Mouse (Mus musculus) CD4-positive, CD25-positive, alpha-beta regulatory T cell, adult 2 months (primary cell): ENCODE data around the gene Arl4d.
"Not testable (repeated sequence)": the region's sequence is repeated elsewhere in the genome, so short reads cannot be mapped to it uniquely, and the experiment has no call there.

Experiments used
- DNase-seq: peaks from one replicate; pipeline ENCODE4 v3.0.0-alpha.2; 2012; ENCODE audit warnings: low read depth, low spot score

The Arl4d gene

DNA sequence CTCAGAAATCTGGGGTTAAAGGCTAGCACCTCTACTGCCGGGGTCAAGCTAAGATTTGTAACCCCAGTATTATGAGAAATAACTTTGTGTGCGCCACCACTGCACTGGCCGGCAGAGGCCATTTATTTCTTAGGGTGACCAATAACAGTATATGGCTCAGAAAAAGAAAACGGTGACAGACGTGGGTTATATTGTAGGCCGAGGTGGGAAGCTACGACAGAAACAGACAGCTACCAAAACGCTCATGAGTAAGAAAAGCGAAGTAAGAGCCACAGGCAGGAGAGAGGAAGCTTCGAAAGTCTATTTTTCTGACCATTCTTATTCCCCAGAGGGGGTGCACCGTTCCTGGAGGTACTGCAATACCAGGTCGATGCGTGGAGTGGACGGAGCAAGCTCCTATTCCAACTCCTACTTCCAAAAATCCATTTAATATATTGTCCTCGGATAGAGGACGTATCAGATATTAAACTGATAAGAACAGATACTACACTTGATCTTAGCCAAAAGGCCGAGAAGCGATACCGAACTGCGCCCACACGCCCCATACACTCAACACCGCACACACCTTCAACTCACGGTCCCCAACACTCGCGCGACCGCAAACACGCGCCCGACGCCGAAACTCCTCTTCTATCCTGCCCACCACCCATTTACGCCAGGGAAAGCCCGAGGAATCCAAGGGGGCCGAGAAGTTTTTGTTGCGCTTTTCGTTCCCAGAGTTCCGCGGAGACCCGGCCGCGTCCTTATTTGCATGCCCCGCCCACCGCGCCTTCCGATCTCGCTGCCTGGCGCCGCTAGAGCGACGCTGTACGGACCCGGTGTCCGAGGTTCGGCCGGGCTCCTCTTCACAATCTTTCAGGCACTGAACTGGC, 19.7 kb upstream of the Arl4d start:
- DNase-seq = peak; percentile 85

DNA sequence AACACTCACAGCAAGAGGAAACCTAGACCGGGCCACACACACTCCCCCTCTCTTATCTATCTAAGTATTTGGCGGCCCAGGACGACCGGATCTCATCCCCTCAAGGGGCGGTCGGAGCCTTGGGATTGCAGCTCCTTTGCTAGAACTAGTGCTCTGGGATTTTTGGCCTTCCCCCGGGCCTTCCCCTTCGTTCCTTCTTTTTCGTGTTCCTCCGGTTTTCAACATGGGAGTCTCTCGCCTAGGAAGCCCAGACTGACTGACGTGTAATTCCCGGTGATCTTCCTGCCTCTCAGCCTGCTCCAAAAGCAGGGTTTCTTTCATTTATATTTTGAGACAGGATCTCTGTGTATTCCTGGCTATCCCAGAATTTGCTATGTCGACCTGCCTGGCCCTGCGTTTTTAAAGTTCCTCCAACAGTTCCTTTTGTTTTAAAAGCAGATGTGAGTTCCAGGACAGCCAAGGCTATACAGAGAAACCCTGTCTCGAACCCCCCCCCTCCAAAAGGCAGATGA, 19.0 kb upstream of the Arl4d start:
- not testable (repeated sequence) for DNase-seq

DNA sequence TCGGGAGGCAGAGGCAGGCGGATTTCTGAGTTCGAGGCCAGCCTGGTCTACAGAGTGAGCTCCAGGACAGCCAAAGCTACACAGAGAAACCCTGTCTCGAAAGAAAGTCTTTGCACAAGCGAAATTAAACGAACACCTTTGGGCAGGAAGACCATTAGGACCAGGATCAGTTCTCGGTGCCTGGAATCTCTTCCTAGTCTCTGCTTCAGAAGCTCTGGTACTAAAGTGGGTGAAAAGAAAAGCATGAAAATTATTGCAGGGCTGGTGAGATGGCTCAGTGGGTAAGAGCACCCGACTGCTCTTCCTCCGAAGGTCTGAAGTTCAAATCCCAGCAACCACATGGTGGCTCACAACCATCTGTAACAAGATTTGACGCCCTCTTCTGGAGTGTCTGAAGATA, 18.2 kb upstream of the Arl4d start:
- DNase-seq = not testable (repeated sequence)

DNA sequence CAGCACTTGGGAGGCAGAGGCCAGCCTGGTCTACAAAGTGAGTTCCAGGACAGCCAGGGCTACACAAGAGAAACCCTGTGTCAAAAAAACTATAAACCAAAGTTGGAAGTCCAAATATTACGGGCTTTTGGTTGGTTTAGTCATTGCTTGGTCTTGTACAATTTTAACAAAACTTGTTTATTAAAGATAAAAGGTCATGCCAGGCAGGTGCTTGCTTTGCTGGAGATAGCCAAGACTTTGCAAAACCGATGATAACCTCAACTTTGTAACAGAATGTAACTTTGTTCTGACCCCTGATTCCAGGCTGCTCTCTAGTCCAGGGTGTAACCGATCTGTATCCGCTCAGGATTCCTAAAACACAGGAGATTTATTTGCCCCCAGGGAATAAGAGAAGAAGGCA, 9.0 kb upstream of the Arl4d start:
- DNase-seq = no peak

DNA sequence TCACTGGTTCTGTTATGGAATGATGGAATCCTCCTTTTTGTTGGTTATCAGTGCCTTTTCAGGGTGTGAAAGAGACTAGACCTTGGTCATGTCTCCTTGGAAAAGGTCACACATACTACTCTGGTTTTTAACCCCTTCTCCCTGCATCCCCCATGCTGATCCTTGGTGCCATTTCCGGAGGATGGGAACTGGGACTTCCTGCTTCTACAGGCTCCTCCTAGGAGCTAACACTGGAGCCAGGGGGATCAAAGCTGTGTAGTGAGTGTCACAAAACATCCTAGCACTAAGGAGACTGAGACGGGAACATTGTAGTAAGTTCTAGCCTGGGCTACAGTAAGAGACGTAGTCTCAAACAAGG, 7.8 kb upstream of the Arl4d start:
- no peak for DNase-seq

DNA sequence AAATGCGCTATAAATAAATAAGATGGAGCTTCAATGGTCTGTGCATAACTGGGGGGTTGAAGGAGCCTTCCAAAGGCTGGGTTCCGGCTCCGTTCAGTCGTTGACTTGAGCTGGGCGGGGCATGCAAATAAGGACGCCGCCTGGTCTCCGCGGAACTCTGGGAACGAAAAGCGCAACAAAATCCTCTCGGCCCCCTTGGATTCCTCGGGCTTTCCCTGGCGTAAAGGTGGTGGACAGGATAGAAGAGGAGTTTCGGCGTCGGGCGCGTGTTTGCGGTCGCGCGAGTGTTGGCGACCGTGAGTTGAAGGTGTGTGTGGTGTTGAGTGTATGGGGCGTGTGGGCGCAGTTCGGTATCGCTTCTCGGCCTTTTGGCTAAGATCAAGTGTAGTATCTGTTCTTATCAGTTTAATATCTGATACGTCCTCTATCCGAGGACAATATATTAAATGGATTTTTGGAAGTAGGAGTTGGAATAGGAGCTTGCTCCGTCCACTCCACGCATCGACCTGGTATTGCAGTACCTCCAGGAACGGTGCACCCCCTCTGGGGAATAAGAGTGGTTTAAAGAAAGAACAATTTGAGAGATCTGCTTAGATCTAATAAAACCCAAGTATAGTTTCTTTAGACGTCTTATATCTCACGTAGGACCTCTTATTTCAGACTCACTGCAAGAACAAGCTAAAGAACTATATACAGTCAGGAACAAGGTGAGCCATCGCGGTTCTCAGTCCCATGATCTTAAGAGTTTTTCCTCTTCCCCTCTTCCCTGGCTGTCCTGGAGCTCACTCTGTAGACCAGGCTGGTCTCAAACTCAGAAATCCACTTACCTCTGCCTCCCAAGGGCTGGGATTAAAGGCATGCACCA, 7.2 kb upstream of the Arl4d start:
- DNase-seq = peak; percentile 91

DNA sequence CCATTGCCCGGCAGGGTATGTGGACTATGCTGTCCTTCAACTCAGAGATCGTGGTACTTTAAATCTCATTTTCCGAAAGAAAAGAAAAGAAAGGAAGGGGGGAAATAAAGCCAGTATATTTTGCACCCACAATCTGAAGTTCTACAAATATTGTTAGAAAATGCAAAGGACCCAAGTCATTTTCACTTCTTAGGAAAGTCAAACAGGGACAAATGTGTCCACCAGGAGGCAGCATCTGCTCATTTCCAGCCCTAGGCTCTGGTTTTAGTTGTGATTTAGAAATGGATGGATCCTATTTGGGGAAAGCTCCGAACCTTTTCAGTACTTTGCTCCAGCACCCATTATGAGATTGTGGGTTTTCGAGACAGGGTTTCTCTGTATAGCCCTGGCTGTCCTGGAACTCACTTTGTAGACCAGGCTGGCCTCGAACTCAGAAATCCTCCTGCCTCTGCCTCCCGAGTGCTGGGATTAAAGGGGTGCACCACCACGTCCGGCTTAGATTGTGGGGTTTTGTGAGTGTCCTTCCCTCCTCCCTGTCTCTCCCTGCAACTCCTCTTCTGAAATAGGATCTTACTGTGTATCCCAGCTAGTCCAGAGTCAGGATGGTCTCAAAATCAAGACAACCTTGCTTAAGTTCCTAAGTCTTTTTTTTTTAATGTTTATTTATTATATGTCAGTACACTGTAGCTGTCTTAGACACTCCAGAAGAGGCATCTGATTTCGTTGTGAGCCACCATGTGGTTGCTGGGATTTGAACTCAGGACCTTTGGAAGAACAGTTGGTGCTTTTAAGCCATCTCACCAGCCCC, 6.4 kb upstream of the Arl4d start:
- DNase-seq = peak; percentile 90

DNA sequence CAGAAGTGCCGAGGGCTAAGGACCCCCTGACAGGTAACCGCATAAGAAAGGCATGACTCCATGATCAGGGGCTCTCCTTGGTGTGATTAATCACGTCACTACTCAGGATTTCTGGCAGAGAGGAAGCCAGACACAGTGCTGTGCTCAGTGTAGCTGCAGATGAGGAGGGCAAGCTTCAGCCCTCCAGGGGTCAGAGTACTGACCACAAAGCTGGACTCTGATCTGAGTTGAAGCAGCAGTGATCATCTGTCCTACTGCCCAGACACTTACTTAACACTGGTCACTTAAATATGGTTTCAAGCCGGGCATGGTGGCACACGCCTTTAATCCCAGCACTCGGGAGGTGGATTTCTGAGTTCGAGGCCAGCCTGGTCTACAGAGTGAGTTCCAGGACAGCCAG, 4.2 kb upstream of the Arl4d start:
- DNase-seq = no peak

DNA sequence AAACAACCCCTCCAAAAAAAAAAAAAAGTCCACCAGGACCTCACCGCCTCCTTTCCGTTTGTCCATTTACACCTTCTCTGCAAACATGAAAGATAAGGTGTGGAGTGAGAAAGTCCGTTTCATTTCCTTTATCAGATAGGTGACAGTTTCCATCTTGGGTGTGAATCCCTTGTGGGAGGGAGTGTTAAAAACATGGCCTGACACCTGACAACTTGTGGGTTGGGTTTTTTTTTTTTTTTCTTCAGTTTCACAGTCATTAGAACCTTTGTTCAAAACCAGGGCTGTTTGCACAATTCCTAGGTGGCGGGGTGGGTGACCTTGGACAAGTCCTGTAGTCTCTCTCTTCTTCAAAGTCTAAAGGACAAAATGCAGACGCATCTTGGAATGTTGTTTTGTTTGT, 3.6 kb upstream of the Arl4d start:
- peak; percentile 16 for DNase-seq

DNA sequence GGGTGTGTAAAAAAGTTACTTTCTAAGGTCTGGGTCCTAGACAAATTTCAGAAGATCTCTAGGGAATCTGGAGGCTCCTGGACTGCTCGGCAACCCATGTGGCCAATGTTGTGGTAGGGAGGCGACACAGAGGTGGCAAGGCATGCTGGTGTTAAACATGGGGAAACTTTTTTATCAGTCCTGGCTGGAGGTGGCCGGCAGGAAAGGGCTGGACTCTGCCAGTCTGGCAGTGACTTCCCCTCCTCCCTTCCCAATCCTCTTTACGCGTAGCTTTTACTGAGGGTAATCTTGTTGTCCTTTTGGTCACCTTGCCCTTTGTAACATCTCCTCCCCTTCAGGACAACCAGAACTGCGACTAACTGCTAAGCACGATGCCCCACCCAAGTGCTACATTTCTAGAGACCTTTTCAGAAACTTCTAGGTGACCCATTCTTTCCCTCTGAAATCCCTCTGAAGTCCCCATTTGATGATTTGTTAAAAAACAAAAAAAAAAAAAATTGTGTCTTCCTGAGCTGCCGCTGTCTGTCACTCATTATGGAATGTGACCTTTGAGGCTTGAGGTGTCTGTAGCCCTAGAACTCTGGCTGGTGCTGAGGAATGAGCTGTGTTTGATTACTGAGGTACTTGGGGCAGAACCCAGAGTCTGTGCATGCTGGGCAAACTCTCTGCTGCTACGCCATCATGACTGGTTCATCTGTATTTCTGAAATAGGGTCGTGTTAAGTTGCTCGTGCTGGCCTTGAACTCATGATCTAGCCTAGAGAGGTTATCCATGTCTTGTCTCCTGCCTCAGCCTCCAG, 1.9 kb upstream of the Arl4d start:
- no peak for DNase-seq

DNA sequence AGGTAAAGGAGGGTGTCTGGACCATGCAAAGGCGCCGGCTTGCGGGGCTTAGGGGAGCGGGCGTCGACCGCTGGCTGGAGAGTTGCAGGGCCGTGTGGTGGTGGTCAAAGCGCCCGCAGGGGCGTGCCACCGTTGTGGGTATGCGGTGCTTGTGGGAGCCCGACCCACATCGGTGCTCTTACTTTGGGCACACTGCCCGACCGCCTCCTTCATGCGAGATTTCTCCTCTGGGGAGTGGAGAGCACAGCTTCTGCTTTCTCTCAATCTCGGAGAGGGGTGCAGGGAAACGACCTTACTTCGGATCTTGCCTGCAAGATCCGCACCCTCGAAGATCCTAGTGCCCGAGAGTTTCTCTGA, 273 bp downstream of the Arl4d start:
- no peak for DNase-seq

DNA sequence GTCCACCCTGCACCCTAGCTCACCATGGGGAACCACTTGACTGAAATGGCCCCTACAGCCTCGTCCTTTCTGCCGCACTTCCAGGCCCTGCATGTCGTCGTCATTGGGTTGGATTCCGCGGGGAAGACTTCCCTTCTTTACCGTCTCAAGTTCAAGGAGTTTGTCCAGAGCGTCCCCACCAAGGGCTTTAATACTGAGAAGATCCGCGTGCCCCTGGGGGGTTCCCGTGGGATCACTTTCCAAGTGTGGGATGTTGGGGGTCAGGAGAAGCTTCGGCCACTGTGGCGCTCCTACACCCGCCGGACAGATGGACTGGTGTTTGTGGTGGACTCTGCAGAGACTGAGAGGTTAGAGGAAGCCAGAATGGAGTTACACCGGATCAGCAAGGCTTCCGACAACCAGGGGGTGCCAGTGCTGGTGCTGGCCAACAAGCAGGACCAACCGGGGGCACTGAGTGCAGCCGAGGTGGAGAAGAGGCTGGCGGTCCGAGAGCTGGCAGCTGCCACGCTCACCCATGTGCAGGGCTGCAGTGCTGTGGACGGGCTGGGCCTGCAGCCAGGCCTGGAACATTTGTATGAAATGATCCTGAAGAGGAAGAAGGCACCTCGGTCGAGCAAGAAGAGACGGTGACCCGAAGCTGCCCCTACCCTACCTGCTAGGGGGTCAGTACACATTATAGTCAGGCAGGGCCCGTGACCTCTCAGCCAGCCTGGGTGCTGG, 1.4 kb downstream of the Arl4d start:
- no peak for DNase-seq

DNA sequence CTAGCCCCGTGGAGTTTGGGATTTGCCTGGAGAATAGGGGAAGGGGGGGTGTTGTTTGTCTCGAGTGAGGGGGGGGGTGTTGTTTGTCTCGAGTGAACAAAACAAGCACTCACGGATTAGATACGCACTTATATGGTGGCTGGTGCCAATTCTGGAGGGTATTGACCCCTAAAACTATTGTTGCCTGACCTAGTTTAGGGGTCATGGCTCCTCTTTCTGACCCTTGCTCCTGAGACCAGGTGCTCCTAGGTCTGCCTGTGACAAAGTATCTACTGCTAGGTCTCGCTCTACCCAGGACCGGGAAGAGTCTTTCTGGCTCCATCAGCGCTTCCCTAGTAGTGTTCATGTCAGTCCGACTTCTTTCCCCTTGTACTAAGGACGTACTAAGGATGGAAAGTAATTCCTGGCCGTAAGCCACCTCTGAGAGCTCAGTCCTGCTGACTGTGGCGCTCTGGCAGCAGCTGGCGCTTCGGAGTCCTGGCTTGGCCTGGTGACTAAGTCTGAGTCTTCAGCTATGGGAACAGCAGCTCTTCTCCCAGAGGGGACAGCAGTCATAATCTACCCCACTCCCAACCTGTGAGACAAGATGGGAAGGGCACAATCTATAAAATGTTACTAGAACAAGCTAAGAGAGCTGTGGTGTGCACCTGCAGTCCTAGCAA, 2.7 kb downstream of the Arl4d start:
- DNase-seq = no peak

DNA sequence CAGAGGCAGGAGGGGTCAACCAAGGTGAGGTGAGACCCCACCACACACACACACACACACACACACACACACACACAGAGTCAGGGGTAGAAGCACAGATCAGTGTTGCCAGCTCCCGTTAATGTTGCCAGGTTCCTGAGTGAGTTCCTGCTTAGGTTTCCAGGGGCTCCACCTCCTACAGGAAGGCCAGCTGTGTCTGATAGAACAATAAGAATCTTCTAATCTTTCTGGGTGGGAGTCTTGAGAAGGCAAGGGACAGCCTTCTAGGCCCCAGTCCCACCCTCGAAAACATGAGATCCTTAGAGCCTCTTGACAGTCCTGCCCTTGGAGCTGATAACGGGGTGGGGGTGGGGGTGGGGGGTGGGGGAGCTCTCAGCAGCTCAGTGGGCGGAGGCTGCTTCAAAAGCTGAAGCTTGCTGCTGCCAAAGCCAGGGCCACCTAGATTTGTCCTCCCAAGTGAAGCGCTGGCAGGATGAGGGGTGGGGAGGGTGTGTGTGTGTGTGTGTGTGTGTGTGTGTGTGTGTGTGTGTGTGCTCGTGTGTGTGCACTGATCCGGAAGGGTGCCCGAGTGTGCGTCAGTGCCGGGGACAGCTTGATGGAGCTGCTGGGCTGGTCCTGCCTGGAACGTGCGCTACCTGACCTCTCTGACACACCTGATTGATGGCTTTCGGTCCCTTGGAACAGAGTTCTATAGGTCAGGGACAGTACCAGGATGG, 3.4 kb downstream of the Arl4d start:
- DNase-seq = no peak

DNA sequence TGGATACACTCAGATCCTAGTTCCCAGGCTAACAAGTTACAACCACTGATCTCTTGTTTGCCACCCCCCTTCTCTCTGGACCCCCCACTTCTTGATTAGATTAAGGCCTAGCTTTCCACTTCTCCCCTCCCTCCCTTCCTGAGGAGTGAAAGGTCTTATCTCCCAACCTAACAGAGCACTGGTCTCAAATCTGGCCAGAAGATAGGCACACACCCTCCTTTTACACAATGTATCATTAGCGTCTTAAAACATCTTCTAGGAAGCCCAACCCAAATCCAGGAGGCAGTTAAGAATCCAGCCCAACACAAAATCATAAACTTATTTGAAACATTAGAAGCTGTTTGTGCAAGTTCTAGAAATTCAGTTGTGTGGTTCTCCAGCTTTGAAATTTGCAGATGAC, 5.0 kb downstream of the Arl4d start:
- no peak for DNase-seq

DNA sequence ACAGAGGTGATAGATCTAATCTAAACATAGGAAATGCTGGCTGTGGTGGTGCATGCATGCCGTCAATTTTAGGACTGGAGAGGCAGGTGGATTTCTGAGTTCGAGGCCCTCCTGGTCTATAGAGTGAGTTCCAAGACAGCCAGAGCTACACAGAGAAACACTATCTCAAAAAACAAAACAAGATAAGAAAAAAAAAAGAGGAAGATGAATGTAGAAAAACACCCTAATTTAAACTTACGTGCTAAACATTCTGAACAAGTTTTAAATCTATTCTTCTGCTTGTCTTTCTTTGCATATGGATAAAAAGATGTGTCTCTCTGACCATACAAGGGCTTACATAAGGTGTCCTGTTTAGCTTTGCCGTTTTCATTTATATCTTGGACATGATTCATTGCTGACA, 5.9 kb downstream of the Arl4d start:
- DNase-seq = no peak

DNA sequence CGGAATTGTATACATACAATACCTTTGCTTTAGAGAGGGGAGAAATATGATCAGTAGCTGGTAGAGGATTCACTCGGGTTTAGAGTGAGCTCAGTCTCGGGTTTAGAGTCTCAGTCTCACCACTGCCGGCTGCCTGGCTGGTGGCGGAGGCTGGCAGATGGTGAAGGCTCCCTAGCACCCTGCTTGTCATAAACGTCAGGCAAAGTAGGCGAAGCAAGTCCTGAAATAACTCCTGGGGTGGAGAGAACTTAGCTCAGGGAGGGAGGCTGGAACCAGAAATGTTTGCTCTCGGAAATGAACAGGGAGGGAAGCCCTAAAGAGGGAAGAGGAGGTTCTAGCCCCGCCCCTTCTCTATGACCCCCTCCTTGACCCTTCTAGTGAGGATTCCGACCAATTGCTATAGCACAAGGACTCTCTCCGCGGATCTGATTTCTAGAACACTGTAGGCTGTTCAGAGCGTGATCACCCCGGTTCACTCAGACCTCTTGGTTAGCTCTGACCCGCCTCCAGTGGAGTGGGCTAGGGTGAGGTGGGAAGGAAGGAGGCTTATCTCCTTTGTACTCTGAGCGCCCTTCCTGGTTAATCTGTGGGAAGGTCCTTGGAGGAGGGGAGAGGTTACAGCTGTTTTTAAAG, 7.8 kb downstream of the Arl4d start:
- no peak for DNase-seq

DNA sequence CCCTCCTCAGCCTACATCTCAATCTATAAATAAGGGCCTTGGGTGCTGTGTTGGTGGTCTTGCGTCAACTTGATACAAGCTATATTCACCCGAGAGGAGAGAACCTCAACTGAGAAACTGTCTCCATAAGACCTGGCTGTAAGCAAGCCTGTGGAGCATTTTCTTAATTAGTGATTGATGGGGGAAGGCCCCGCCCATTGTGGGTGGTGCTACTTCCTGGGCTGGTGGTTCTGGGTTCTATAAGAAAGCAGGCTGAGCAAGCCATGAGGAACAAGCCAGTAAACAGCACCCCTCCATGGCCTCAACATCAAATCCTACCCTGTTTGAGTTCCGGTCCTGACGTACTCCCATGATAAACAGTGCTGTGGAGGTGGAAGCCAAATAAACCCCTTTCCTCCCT, 8.8 kb downstream of the Arl4d start:
- DNase-seq = no peak

DNA sequence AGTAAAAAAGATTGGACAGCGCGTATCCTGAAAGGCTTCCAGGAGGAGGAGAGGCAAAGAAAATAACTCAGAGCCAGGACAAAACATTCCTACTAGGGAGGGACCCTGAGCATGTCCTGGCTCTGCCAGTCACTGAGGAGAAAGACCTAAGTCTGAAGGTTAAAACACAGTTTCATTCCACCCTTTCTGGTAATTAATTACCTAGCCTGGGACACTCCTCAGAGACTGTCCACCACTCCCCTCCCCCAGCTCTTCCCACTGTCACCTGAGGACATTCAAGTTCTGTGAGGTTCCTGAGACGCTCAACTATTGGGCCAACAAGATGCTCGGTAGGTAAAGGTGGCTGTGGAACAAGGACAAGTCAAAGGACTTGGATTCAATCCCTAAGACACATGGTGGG, 10.0 kb downstream of the Arl4d start:
- no peak for DNase-seq
